Mouse (Mus musculus): ENCODE measurements around the gene Atp6v1b1.

Gene Atp6v1b1

GRCm38 (mm10) chr6:83715461-83716196 is 27.2 kb upstream of the Atp6v1b1 start:
- no peak for DNase-seq (ENCODE audit: low read depth in 1 of 2, low spot score in 2 of 2)

- no peak for DNase-seq (ENCODE audit: low read depth in 1 of 2, low spot score in 2 of 2)
Measured at GRCm38 (mm10) chr6:83717026-83717425, 25.8 kb upstream of the Atp6v1b1 start.

GRCm38 (mm10) chr6:83722526-83722925 is 20.3 kb upstream of the Atp6v1b1 start:
- no peak for DNase-seq (ENCODE audit: low read depth in 1 of 2, low spot score in 2 of 2)

- DNase-seq (ENCODE audit: low read depth in 1 of 2, low spot score in 2 of 2) = no peak
Measured at GRCm38 (mm10) chr6:83727178-83727577, 15.6 kb upstream of the Atp6v1b1 start.

- DNase-seq (ENCODE audit: low read depth in 1 of 2, low spot score in 2 of 2) = no peak
Measured at GRCm38 (mm10) chr6:83728488-83728887, 14.3 kb upstream of the Atp6v1b1 start.

GRCm38 (mm10) chr6:83729350-83729970 is 13.3 kb upstream of the Atp6v1b1 start:
- no peak for DNase-seq (ENCODE audit: low read depth in 1 of 2, low spot score in 2 of 2)

GRCm38 (mm10) chr6:83731128-83731527 is 11.7 kb upstream of the Atp6v1b1 start:
- DNase-seq (ENCODE audit: low read depth in 1 of 2, low spot score in 2 of 2) = peak; percentile 22 to 40

GRCm38 (mm10) chr6:83737311-83737710 is 5.5 kb upstream of the Atp6v1b1 start:
- DNase-seq (ENCODE audit: low read depth in 1 of 2, low spot score in 2 of 2) = no peak

GRCm38 (mm10) chr6:83738596-83738995 is 4.2 kb upstream of the Atp6v1b1 start:
- DNase-seq (ENCODE audit: low read depth in 1 of 2, low spot score in 2 of 2) = no peak

- DNase-seq (ENCODE audit: low read depth in 1 of 2, low spot score in 2 of 2) = no peak
Measured at GRCm38 (mm10) chr6:83743212-83743611, 422 bp downstream of the Atp6v1b1 start.

- DNase-seq (ENCODE audit: low read depth in 1 of 2, low spot score in 2 of 2) = no peak
Measured at GRCm38 (mm10) chr6:83744126-83744525, 1.3 kb downstream of the Atp6v1b1 start.

- DNase-seq (ENCODE audit: low read depth in 1 of 2, low spot score in 2 of 2) = no peak
Measured at GRCm38 (mm10) chr6:83744557-83744956, 1.8 kb downstream of the Atp6v1b1 start.

- no peak for DNase-seq (ENCODE audit: low read depth in 1 of 2, low spot score in 2 of 2)
Measured at GRCm38 (mm10) chr6:83745466-83745865, 2.7 kb downstream of the Atp6v1b1 start.

- DNase-seq (ENCODE audit: low read depth in 1 of 2, low spot score in 2 of 2) = no peak
Measured at GRCm38 (mm10) chr6:83749286-83749685, 6.5 kb downstream of the Atp6v1b1 start.

GRCm38 (mm10) chr6:83750171-83750684 is 7.4 kb downstream of the Atp6v1b1 start:
- DNase-seq (ENCODE audit: low read depth in 1 of 2, low spot score in 2 of 2) = peak in 1 of 2 experiments; percentile 34

GRCm38 (mm10) chr6:83756051-83756450 is 13.3 kb downstream of the Atp6v1b1 start:
- no peak for DNase-seq (ENCODE audit: low read depth in 1 of 2, low spot score in 2 of 2)

GRCm38 (mm10) chr6:83762344-83762743 is 19.6 kb downstream of the Atp6v1b1 start, which contains the start of gene Ankrd53:
Gene Ankrd53 (plus strand): TSS chr6:83762644.
- no peak for DNase-seq (ENCODE audit: low read depth in 1 of 2, low spot score in 2 of 2)

- DNase-seq (ENCODE audit: low read depth in 1 of 2, low spot score in 2 of 2) = no peak
Measured at GRCm38 (mm10) chr6:83762880-83763431, 20.2 kb downstream of the Atp6v1b1 start.

- DNase-seq (ENCODE audit: low read depth in 1 of 2, low spot score in 2 of 2) = no peak
Measured at GRCm38 (mm10) chr6:83766982-83767381, 24.2 kb downstream of the Atp6v1b1 start.

GRCm38 (mm10) chr6:83768485-83768884 is 25.7 kb downstream of the Atp6v1b1 start:
- DNase-seq (ENCODE audit: low read depth in 1 of 2, low spot score in 2 of 2) = no peak

GRCm38 (mm10) chr6:83774126-83774525 is 31.3 kb downstream of the Atp6v1b1 start:
- DNase-seq (ENCODE audit: low read depth in 1 of 2, low spot score in 2 of 2) = peak in 1 of 2 experiments; percentile 32
